Mouse (Mus musculus) heart, postnatal 14 days (tissue): ENCODE measurements at regions not wholly inside any gene's neighbourhood (a gene's known extent, or its start where the extent isn't known, plus 50 kb on each side); places are given as distances from the start of the nearest gene placed in this dataset.
A peak's percentile ranks its signal among the peaks of the same experiment; 100 is the strongest.

ENCODE experiments used
- DNase-seq, 2 experiments: peaks; one replicate each; pipeline ENCODE4 v3.0.0; 2021 to 2022
- intact Hi-C: fragments of 180-260 bp; cut with DNase I; formaldehyde crosslinking; loops from one replicate; pipeline ENCODE4 v1.15.1; 2025

DNA sequence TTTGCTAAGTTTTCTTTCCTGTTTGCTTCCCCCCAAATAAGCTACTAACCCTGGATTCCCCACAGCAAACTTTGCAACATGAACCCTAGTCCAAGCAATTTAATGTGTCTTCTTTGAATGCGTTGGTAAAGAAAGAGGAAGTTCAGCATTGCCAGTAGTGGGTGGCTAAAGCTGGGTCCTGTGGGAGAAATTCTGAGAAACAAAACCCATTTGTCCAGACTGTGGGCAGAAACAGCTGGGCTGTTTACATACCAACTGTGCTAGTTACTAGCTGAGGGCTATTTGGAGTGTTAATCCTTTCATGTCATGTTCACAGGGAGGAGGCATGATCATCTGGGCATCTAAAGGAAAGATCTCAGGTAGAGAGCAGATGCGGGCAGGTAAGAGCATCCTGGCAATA is 51.8 kb upstream of the 1190002N15Rik start:
- intact Hi-C loops = no loop called here
- no peak for DNase-seq

DNA sequence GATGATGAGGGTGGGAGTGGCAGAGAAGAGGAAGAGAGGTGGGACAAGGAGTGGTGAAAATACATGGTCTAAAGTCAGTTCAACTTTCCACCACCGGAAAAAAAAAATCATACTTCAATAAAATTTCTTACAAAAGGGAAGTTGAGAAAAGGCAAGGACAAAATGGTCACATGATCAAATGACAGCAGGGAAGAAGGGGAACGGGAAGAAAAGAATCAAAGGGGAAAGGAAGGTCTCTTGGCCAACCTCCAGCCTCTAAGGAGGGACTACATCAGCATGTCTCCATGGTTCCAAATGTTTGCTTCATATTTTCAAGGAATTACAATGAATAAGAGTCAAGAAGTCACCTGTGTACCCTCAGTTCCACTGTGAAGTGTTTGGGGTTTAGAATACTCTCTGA is 64.7 kb upstream of the Slc9a9 start:
- intact Hi-C loops = no loop called here
- no peak for DNase-seq

GRCm38 (mm10) chr9:94606422-94606821 is 63.3 kb upstream of the Slc9a9 start:
- intact Hi-C loops = no loop called here
- DNase-seq = no peak

GRCm38 (mm10) chr9:94607011-94607749 is 62.5 kb upstream of the Slc9a9 start:
- intact Hi-C loops = no loop called here
- no peak for DNase-seq

DNA sequence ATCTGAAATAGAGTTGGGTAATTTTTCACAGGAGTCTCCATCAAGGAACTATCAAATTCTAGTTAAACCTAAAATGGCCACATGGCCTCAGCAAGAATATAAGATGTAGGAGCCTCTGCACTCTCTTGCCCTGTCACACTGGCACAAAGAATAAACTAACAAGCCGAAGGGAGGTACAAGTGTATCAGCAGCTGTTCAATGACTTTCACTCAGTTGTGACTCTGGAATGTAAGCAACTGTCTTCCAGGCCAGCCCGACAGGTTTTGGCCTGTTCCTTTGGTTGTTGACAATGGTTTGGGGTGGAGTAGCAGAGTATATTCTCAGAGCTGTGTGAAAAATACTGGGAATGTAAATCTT is 62.0 kb upstream of the Slc9a9 start:
- no peak for DNase-seq
- intact Hi-C loops = no loop called here

DNA sequence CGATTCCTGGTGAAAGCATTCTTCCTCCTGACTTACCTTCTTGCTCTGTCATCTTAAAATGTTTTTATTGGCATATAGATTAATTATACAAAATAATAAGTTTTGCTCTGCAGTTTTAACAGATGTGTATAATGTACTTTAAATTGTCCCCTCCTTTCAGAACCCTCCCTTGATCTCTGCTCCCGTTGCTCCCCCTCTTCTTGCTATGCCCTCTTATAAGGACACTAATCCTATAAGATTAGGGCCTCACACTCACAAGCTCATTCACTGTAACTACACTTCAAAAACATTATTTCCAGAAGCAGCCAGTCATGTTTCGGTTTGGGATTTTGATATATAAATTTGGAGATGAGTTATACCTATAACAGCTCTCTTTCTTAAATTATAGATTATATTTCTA is 59.6 kb upstream of the Slc9a9 start:
- intact Hi-C loops = loop anchor here (10.0 kb wide), 2 partner anchors 135 to 395 kb away; no protein-coding TSS in a partner anchor
- DNase-seq = no peak

GRCm38 (mm10) chr9:94610600-94611337 is 58.9 kb upstream of the Slc9a9 start:
- DNase-seq = no peak
- intact Hi-C loops = loop anchor here (10.0 kb wide), 2 partner anchors 136 to 396 kb away; no protein-coding TSS in a partner anchor

DNA sequence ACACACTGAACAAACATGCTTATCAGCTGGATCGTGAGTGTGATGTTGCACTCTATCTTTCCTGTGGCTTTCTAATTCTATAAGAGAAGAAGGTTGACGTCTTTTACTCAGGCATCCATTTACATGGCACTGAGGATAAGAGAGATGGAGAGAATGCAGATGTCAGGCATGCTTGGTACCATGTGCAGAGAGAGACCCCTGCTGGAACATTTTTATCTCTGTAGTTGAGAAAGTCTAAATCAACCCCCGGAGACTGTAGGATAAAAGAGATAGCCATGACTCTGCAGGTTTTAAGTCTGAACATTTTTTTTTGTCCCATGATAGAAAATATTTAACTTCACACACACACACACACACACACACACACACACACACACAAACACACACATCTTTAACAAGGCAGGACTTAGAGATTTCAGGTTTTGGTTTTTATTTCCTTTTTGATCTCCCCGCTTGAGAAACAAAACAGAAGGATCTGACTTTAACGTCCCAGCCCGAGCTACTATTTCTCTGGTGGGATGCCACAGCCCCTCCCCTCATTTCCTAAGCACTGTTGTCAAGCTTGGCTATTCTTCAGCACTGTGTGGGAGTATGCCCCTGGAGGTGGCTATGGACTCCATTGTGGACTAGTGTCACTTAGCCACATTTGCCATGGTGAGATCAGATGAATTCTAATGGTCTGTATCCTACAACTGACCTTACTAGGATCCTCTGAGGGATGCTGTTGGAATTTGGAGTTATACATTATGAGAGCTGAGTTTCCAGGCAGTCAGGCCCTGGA is 55.6 kb upstream of the Slc9a9 start:
- peak; percentile 20 to 40 for DNase-seq

GRCm38 (mm10) chr9:94615205-94615604 is 54.5 kb upstream of the Slc9a9 start:
- intact Hi-C loops = loop anchor here (2.0 to 10.0 kb wide), 3 partner anchors 78 to 400 kb away; no protein-coding TSS in a partner anchor
- peak in 1 of 2 experiments; percentile 12 for DNase-seq

More for the DNA sequence above, 55.6 kb upstream of the Slc9a9 start:
- intact Hi-C loops = loop anchor here (2.0 to 10.0 kb wide), 3 partner anchors 77 to 399 kb away; no protein-coding TSS in a partner anchor

DNA sequence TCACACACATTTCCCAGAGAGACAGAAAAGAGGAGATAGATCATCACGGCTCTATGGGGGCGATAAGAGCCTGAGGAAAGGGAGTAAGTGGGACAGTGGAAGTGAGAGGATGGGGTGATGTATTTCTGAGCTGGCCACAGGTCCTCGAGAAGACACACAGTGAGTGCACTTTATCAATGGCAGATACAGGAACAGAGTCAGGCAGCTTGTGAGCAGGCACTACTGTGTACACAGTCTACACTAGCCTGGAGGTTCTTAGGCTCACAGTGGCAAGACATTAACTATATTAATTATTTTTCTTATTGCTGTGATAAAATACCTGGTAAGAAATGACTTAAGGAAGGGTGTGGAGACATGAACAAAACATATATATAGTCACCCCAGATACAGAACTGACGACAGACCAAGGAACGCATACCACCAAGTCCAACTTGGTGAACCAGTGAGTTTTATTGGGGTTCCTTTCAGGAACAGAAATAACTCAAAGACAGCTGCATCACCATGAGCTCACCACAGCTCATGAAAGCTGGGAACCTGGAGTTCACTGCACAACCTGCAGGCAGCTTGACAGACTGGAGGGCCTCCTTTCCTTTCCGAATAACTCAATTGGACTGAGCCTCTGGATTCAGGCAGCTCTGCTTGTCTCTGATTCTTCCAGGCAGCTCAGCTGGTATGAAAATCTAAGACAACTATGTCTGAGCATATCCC is 51.5 kb upstream of the Slc9a9 start:
- DNase-seq = no peak
- intact Hi-C loops = loop anchor here (10.0 kb wide), 2 partner anchors 143 to 403 kb away; no protein-coding TSS in a partner anchor
